Mouse (Mus musculus): ENCODE data around the gene Atrnl1. TPM values are rescaled to one million over a fixed set of nuclear protein-coding genes. Genes with fewer than 3 reads are reported as not detected.

Gene Atrnl1
- polyA plus RNA-seq, 1 experiment: not detected

DNA sequence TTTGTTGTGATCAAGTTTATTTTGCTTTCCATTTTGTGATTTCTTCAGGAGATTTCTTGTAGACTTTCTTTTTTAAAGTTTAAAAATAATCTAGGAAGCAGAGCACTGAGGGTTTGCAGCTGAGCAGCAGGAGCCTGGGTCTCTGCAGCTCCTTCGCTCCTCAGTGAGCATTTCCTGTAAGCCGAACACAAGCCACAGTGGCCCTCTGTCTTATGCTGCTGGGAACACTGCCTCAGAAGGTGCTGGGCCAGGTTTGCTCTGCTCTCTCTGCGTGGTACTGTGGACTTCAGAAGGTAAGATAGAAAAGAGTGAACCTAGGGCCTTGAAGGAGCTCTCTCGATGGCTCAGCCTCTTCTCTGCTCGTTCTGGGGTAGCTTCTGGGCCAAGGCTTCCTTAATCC, 407.9 kb downstream of the Atrnl1 start:
- TF ChIP-seq POLR2A (IDR thresholded peaks at IDR 0.05; ENCODE audit: insufficient read depth, low read depth, low read length): no peak
- no peak for TF ChIP-seq CTCF (IDR thresholded peaks at IDR 0.05; ENCODE audit: insufficient read depth, low read depth, low read length)
- Histone ChIP-seq H3K4me3 (ENCODE audit: insufficient read depth, low read depth, low read length) (no peak overlapping the region), H3K4me1 (ENCODE audit: control insufficient read depth, insufficient read depth, low read length) (no peaks in the 10 kb centered on the region; the same call in 1 of the 2 replicates), H3K27ac (ENCODE audit: insufficient read depth, low read depth, low read length) (no peak overlapping the region)
- 71% methylated on average over 5 of the region's 5 CpGs for WGBS

DNA sequence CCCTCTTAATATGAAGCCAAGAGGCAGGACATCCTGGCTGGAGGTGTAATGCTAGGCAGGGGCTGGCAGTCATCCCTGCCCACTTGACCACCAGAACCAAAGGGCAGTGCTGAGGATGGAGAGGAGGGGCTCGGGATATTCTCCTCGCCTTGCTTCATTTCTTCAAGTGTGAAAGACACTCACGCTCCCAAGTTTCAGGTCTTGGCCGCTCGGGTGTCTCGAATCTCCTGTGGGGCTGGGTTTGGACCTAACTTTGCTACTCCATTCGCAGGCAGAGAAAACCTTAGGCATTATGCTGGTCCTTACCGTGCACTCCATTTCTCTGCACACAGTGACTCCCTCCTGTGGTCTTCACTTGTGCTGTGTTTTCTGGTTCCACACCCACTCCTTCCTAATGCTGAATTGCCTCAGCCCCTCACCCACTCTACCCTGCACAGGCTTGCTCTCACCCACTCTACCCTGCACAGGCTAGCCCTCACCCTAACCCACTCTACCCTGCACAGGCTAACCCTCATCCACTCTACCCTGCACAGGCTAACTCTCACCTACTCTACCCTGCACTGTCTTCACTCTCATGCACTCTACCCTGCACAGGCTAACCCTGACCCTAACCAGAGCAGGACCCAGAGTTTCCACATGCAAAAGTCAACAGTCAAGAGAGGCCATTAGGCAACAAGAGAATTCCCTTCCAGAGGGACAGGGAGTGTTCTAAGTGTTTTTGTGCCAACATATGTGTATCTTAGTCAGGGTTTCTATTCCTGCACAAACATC, 410.9 kb downstream of the Atrnl1 start:
- no peak overlapping the region for H3K4me3 ChIP-seq (ENCODE audit: insufficient read depth, low read depth, low read length)
- TF ChIP-seq POLR2A (IDR thresholded peaks at IDR 0.05; ENCODE audit: insufficient read depth, low read depth, low read length): no peak
- TF ChIP-seq CTCF (IDR thresholded peaks at IDR 0.05; ENCODE audit: insufficient read depth, low read depth, low read length): no peak
- H3K27ac ChIP-seq (ENCODE audit: insufficient read depth, low read depth, low read length): no peak overlapping the region
- WGBS: 96% methylated on average over 8 of the region's 8 CpGs
- H3K4me1 ChIP-seq (ENCODE audit: control insufficient read depth, insufficient read depth, low read length): no peaks in the 10 kb centered on the region; the same call in 1 of the 2 replicates

DNA sequence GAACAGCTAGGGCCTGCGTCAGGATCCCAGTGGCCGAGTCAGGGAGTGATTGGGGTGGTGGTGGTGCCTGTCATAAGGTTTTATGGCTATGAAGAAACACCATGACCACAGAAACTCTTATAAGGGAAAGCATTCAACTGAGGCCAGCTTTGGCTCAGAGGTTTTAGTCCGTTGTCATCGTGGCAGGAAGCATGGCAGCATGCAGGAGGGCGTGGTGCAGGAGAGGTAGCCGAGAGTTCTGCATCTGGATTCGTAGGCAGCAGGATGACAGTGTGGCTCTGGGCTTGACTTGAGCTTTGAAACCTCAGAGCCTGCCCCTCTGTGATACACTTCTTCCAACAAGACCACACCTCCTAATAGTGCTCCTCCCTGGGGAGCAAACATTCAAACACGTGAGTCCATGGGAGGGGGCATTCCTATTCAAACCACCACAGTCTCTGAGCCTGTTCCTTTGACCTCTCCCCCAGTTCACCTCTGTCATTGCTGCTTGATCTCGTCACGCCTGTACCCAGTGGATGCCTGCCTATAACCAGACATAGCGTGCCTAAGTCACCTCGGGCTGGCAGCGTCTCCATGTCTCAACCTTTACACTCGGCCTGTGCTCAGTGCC, 412.5 kb downstream of the Atrnl1 start:
- H3K4me1 ChIP-seq (ENCODE audit: control insufficient read depth, insufficient read depth, low read length): no peaks in the 10 kb centered on the region
- H3K27ac ChIP-seq (ENCODE audit: insufficient read depth, low read depth, low read length): no peak overlapping the region
- H3K4me3 ChIP-seq (ENCODE audit: insufficient read depth, low read depth, low read length): no peak overlapping the region
- TF ChIP-seq CTCF (IDR thresholded peaks at IDR 0.05; ENCODE audit: insufficient read depth, low read depth, low read length): no peak
- no peak for TF ChIP-seq POLR2A (IDR thresholded peaks at IDR 0.05; ENCODE audit: insufficient read depth, low read depth, low read length)
- WGBS: 95% methylated on average over 14 of the region's 14 CpGs

DNA sequence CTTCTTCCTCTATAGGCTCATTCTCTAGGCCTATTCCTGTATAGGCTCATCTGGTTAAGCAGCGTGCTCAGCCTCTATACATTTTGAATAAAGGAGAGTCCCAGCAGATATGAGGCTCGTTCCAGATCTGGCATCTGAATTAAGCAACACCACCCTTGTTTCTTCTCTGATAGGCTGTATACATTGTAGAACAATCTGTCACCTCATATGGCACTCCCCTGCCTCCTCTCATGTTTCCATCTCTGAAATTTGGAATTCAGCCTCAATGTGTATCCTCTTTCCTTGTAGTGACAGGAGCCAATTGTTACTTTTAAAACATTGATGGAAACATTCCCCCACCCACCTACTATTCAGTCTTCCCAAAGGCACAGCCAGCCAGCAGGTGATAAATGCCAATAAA, 414.2 kb downstream of the Atrnl1 start:
- Histone ChIP-seq H3K4me3 (ENCODE audit: insufficient read depth, low read depth, low read length) (no peak overlapping the region), H3K4me1 (ENCODE audit: control insufficient read depth, insufficient read depth, low read length) (no peaks in the 10 kb centered on the region), H3K27ac (ENCODE audit: insufficient read depth, low read depth, low read length) (no peak overlapping the region)
- TF ChIP-seq POLR2A (IDR thresholded peaks at IDR 0.05; ENCODE audit: insufficient read depth, low read depth, low read length): no peak
- no peak for TF ChIP-seq CTCF (IDR thresholded peaks at IDR 0.05; ENCODE audit: insufficient read depth, low read depth, low read length)
- 90% methylated on average over 2 of the region's 2 CpGs for WGBS

DNA sequence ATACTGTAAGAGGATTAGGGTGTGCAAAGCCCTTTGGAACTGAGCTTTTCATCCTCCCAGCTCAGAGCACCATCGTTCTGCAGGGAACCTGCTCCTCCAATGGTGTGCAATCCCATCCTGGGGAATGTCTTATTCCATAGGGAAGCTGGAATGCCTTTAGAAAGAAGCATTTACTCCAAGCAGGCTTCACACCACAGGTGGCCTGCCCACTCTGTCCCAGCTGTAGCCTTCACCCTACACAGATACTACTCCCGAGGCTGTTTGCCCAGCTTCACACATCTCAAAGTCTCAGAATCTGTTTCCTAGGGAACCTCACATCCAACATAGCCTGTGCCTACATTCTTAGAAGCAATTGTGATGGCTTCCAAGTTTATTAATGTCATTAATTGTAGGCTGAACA, 418.8 kb downstream of the Atrnl1 start:
- WGBS: 75% methylated on average over 2 of the region's 2 CpGs
- Histone ChIP-seq H3K4me3 (ENCODE audit: insufficient read depth, low read depth, low read length) (no peak overlapping the region), H3K27ac (ENCODE audit: insufficient read depth, low read depth, low read length) (no peak overlapping the region), H3K4me1 (ENCODE audit: control insufficient read depth, insufficient read depth, low read length) (no peaks in the 10 kb centered on the region)
- TF ChIP-seq CTCF (IDR thresholded peaks at IDR 0.05; ENCODE audit: insufficient read depth, low read depth, low read length) (no peak), POLR2A (IDR thresholded peaks at IDR 0.05; ENCODE audit: insufficient read depth, low read depth, low read length) (no peak)

DNA sequence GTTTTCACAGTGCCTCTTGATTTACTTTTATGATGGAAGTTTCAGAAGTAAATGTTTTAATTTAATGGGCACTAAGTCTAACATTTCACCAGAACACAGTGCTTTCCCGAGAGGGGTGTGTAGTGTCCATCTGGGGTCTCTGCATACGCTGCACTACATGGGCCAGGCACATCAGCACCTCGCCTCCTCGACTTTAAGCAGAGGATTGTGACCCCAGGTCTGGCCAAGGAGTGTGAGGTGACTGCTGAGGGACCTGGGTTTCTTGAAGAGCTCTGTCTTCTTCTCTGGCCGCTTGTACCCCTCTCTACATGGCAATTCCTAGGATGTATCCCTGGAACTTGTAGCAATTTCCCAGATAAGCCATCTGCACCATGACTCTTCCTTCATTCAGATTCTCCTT, 422.4 kb downstream of the Atrnl1 start:
- no peak for TF ChIP-seq POLR2A (IDR thresholded peaks at IDR 0.05; ENCODE audit: insufficient read depth, low read depth, low read length)
- no peak for TF ChIP-seq CTCF (IDR thresholded peaks at IDR 0.05; ENCODE audit: insufficient read depth, low read depth, low read length)
- Histone ChIP-seq H3K27ac (ENCODE audit: insufficient read depth, low read depth, low read length) (no peak overlapping the region), H3K4me3 (ENCODE audit: insufficient read depth, low read depth, low read length) (no peak overlapping the region), H3K4me1 (ENCODE audit: control insufficient read depth, insufficient read depth, low read length) (no peaks in the 10 kb centered on the region)
- WGBS: 96% methylated on average over 5 of the region's 5 CpGs

DNA sequence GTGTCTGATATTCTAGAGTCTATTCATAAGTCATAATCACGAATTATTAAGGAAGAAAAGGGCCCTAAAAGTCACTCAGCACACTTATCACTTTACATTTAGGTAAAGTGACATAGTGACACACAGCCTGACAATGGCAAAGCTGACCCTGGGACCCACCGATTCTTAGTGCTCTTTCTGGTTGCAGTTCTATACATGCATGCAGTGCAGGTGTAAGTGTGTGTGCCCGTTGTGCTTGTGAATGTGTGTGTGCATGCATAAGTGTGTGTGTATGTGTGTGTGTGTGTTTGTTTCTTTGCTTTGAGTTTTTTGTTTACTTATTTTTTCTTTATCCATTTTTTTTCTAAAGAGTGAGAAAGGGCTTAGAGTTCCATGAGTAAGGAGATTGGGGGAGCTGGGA, 425.3 kb downstream of the Atrnl1 start:
- TF ChIP-seq CTCF (IDR thresholded peaks at IDR 0.05; ENCODE audit: insufficient read depth, low read depth, low read length) (no peak), POLR2A (IDR thresholded peaks at IDR 0.05; ENCODE audit: insufficient read depth, low read depth, low read length) (no peak)
- Histone ChIP-seq H3K4me3 (ENCODE audit: insufficient read depth, low read depth, low read length) (no peak overlapping the region), H3K27ac (ENCODE audit: insufficient read depth, low read depth, low read length) (no peak overlapping the region), H3K4me1 (ENCODE audit: control insufficient read depth, insufficient read depth, low read length) (no peaks in the 10 kb centered on the region)
- 90% methylated on average over 3 of the region's 3 CpGs for WGBS

DNA sequence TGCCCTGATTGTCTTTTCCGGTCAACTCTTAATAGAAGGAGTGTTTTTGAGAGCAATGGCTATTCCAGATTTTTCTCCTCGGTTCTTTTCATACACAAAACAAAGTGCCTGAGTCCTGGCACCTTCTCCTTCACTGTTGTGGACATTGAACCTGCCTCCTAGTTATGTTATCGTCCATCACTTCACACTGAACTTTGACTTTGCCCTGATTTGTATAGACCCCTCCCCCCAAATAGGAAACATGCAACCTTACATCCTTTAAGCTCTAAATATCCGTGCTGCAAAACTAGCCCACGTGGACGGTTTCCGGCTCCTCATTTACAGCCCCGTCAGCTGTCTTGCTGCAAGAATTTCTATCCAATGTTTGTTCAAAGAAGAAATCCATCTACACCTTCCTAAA, 432.3 kb downstream of the Atrnl1 start:
- 79% methylated on average over 8 of the region's 8 CpGs for WGBS
- Histone ChIP-seq H3K27ac (ENCODE audit: insufficient read depth, low read depth, low read length) (no peak overlapping the region), H3K4me1 (ENCODE audit: control insufficient read depth, insufficient read depth, low read length) (no peaks in the 10 kb centered on the region), H3K4me3 (ENCODE audit: insufficient read depth, low read depth, low read length) (no peak overlapping the region)
- TF ChIP-seq CTCF (IDR thresholded peaks at IDR 0.05; ENCODE audit: insufficient read depth, low read depth, low read length): no peak
- no peak for TF ChIP-seq POLR2A (IDR thresholded peaks at IDR 0.05; ENCODE audit: insufficient read depth, low read depth, low read length)

DNA sequence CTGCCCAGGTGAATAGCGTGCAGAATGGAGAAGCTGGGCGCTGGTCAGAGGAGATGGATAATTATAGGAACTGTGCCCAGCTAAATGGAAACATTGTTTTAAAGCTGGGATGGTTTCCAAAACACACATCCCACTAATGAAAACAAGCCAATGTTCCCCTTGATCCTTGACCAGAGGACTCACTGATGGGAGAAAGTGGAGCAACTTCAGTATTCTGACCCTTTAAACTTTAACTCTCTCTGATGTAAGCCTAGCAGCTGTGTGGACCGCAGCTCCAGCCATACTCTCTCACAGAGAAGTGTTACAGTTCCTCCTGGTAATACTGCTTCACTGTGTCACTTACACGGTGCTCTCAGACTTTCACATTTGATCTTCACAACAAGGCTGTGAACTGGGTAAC, 432.7 kb downstream of the Atrnl1 start:
- no peak overlapping the region for H3K27ac ChIP-seq (ENCODE audit: insufficient read depth, low read depth, low read length)
- no peak overlapping the region for H3K4me3 ChIP-seq (ENCODE audit: insufficient read depth, low read depth, low read length)
- H3K4me1 ChIP-seq (ENCODE audit: control insufficient read depth, insufficient read depth, low read length): no peaks in the 10 kb centered on the region
- TF ChIP-seq CTCF (IDR thresholded peaks at IDR 0.05; ENCODE audit: insufficient read depth, low read depth, low read length): no peak
- no peak for TF ChIP-seq POLR2A (IDR thresholded peaks at IDR 0.05; ENCODE audit: insufficient read depth, low read depth, low read length)
- 52% methylated on average over 4 of the region's 4 CpGs for WGBS
